Mouse (Mus musculus) myocyte (in vitro differentiated cells): Measurements from ENCODE around the gene Scmh1.

Experiments used
- E2F4 ChIP-seq: IDR thresholded peaks from one replicate; pipeline ENCODE4 v1.6.1; 2011; ENCODE audit warnings: mild to moderate bottlenecking, control low read depth, moderate library complexity; ENCODE audit not compliant: insufficient read depth
- MAX ChIP-seq: IDR thresholded peaks from one replicate; pipeline ENCODE4 v1.6.1; 2011; ENCODE audit warnings: low read depth, mild to moderate bottlenecking, control low read depth
- MYOD1 ChIP-seq, 3 experiments: IDR thresholded peaks; one replicate each; pipeline ENCODE4 v1.6.1; 2011; ENCODE audit warnings: control low read depth in 2 of 3, low read depth in 2 of 3, mild to moderate bottlenecking in 2 of 3, moderate library complexity in 1 of 3; ENCODE audit not compliant: insufficient read length in 2 of 3, control insufficient read depth in 1 of 3
- POLR2A ChIP-seq: IDR thresholded peaks from one replicate; pipeline ENCODE4 v1.6.1; 2011; ENCODE audit warnings: low read depth, mild to moderate bottlenecking, control low read depth, moderate library complexity; ENCODE audit not compliant: insufficient read length
- SRF ChIP-seq: IDR thresholded peaks from one replicate; pipeline ENCODE4 v1.6.1; 2011; ENCODE audit warnings: low read depth; ENCODE audit not compliant: control insufficient read depth, insufficient read length
- TCF3 ChIP-seq: IDR thresholded peaks from one replicate; pipeline ENCODE4 v1.6.1; 2011; ENCODE audit warnings: low read depth, control low read depth; ENCODE audit not compliant: insufficient read length
- USF1 ChIP-seq: IDR thresholded peaks from one replicate; pipeline ENCODE4 v1.6.1; 2011; ENCODE audit warnings: low read depth, mild to moderate bottlenecking, control low read depth, moderate library complexity

DNA sequence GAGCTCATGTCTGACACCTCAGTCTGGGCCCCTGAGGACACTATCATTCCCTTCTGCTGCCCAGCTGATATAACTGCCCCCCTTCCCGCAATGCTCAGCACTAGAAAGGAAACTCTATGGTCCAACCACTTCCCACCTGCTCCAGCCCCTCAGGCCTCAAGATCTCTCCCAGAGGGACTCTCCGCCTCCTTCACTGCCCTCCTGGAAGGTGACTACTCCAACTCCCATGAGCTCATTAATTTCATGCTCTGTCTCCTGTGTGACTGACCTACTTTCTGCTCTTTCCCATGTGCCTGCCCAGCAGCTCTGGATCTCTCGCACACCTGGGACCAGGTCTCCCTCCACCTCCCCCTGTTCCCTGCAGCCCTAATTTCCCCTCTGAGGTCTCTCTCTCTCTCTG, 32.2 kb upstream of the Scmh1 start:
- TF ChIP-seq E2F4: no peak
- TF ChIP-seq SRF: no peak
- TF ChIP-seq TCF3: no peak
- no peak for TF ChIP-seq MYOD1 (IDR thresholded peaks at IDR 0.05; ENCODE audit: control insufficient read depth in 1 of 3, insufficient read length in 2 of 3, low read depth in 2 of 3)
- no peak for TF ChIP-seq POLR2A
- no peak for TF ChIP-seq USF1
- no peak for TF ChIP-seq MAX
